Mouse (Mus musculus): Measurements from ENCODE around the gene Fscb. TPM values are rescaled to one million over a fixed set of nuclear protein-coding genes. Genes with fewer than 3 reads are reported as not detected.

Gene Fscb
- not detected for polyA plus RNA-seq (2017; shearing (Covaris generic))

DNA sequence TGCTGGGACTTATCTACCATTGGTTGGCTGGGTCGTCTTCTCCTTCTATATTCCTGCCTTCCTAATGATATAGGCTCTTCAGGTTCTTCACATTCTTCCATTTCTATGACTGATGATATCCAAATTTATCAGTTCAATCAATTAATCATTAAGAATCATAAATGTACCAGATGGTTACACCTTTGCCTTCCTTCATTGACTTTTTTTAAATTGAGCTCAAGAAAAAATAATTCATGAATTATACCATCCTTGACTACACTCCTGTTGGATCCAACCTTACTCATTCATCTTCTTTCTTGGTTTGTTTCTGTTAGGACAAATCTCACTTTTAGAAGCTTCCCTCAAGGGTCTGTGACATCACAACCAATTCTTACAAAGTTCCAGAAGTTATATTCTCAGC, at the start of gene Fscb:
Gene Fscb (minus strand): TSS at position 101 of the 400 bp plus-strand sequence.

All from activated CD4-positive, CD25-positive, alpha-beta regulatory T cell, adult 9 weeks (primary cell).